Mouse (Mus musculus) heart, postnatal 25 days (tissue): ENCODE measurements around the gene Cdsn. TPM values are rescaled to one million over a fixed set of nuclear protein-coding genes. Genes with fewer than 3 reads are reported as not detected.
"Not testable (repeated sequence)": the region's sequence is repeated elsewhere in the genome, so short reads cannot be mapped to it uniquely, and the experiment has no call there.

Experiments
- DNase-seq: peaks from one replicate; pipeline ENCODE4 v3.0.0; 2022; ENCODE audit warnings: low spot score
- intact Hi-C: fragments of 180-260 bp; cut with DNase I; formaldehyde crosslinking; loops from one replicate; pipeline ENCODE4 v1.15.1; 2025
- total RNA-seq, 2 experiments: library from RNA; stranded (reverse); gene quantifications; 2 replicates each; pipeline ENCODE4 v1.2.3; 2021

The Cdsn gene
- total RNA-seq, result under 1 TPM; 0.26 to 0.28 TPM

DNA sequence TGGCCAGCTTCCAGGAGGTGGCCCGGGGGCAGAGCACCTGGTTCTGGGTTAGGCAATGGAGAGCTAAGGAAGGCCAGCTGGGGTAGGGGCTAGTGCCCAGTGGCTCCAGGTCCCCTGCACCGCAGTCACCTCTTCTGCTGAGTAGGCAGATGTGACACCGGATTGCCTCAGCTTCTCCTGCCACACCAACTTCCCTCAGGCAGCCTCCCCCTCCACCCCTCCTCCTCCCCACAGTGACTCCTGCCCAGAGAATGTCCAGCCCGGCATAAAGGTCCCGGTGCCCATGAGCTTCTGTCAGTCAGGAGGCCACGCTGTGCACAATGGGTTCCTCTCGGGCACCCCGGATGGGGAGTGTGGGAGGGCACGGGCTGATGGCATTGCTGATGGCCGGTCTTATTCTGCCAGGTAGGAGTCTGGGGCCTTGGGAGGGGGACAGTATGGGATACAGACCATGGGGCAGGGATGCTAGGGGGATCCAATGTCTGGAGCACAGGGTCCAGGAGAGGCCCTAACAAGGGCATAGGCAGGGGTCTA is at the start of gene Cdsn:
Cdsn (plus strand) TSS at position 248 of the 534 bp plus-strand sequence.
- intact Hi-C loops, result no loop called here
- DNase-seq, result no peak

DNA sequence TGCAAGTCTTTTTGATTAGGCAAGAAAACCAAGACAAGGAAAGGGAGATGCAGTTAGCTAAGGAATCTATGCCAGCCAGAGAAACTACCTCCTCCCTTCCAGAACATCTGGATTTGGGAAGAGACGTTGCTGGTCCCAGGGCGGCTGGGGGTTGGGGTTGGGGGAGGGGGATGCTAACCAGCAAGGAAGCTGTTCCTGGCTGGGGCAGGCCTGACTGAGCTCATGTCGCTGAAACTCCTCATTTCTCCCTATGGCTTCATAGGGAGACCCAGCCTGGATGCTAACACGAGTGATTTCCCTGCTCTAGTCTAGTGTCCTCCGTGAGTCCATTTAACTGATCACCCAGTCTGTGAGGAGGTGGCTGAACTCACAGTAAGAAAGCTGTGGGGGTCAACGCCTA is 49.7 kb upstream of the Cdsn start:
- no peak for DNase-seq
- intact Hi-C loops, result no loop called here

- DNase-seq, result no peak
- intact Hi-C loops, result no loop called here
These were observed 49.2 kb upstream of the Cdsn start for GRCm38 (mm10) chr17:35502762-35503161.

DNA sequence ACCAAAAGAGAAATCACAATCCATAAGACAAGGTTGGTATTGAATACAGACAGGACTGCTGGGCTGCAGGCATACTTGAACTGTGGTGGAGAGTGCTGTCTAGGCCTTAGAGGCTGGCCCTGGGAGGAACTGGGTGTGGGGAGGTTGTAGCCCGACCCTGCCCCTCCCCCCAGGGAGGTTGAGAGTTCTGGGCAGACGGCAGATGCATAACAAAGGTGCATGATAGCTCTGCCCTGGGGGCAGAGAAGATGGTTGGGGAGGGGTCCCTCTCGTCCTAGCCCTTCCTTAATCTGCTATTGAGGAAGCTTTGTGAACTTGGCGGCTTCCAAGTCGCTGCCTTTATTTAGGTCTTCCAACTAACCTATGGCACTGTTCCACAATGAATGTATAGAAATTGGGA is 48.1 kb upstream of the Cdsn start:
- intact Hi-C loops, result no loop called here
- DNase-seq, result no peak

- intact Hi-C loops, result no loop called here
- DNase-seq, result no peak
These were observed 47.1 kb upstream of the Cdsn start for GRCm38 (mm10) chr17:35504628-35505481.

DNA sequence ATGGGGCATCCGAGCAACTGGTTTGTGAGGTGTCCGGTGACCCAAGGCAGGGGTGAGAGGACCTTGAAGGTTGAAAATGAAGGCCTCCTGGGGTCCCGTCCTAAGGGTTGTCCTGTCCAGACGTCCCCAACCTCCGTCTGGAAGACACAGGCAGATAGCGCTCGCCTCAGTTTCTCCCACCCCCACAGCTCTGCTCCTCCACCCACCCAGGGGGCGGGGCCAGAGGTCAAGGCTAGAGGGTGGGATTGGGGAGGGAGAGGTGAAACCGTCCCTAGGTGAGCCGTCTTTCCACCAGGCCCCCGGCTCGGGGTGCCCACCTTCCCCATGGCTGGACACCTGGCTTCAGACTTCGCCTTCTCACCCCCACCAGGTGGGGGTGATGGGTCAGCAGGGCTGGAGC is 46.2 kb upstream of the Cdsn start, which contains the start of gene Pou5f1:
Pou5f1 (plus strand) TSS at position 243 of the 400 bp plus-strand sequence.
- intact Hi-C loops, result no loop called here
- no peak for DNase-seq

DNA sequence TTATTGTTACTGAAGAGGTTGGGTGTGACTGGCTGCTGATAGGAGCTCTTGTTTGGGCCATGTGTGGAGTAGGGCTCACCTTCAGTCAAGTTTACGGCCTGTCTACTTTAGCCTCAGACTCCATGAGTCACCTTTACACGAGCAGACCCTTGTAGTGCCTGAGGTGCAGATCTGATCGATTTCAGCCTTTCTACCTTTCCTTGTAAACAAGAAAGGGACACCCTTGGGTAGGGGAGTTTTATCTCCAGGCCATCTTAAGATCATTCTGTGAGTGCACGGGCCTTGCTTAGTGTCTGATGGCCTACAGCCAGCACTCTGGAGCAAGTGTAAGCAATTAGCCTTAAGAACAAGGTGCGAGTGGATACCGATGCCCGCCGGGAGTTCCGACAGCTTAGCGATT is 45.0 kb upstream of the Cdsn start:
- intact Hi-C loops, result no loop called here
- no peak for DNase-seq

DNA sequence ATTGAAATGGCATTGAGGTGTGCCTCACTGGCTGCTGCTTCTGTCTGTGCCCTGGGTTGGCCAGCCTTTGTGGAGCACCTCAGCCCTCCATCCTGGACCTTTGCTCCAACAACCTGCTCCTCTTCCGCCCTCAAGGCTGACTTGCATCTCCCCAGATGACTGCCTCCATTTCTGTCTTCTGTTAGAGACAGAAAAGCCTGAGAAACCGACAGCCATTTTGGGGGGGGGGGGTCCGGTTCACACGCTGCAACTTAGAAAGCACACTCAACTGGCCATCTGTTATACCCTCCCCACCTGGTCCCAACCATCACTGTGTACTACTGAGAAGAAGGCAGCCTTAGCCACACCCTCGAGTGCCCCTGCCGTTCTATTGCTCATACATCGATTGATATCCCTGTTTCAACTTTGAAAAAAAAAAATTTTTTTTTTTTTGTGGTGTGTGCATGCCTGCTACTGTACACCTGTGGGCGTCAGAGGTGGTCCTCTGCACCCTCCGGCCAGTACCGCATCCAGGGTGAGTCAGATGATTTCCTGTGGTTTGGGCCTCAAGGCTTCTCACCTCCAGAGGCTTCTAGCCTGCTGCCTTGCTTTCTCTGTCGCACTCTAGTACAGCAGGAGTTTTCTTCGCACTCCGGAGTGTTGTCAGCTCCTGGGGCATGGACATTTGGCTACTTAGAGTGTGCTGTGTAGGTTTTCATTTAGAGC is 44.2 kb upstream of the Cdsn start:
- intact Hi-C loops, result no loop called here
- DNase-seq, result no peak

DNA sequence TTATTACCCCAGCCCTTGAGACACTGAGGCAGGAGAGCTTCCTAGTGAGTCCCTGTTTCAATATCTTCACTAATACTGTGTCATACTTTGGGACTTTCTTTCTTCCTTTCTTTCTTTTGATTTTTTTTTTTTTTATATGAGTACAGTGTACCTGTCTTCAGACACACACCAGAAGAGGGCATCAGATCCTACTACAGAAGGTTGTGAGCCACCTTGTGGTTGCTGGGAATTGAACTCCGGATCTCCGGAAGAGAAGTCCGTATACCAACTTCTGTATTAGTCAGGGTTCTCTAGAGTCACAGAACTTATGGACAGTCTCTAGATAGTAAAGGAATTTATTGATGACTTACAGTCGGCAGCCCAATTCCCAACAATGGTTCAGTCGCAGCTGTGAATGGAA is 43.6 kb upstream of the Cdsn start:
- intact Hi-C loops, result not testable (repeated sequence)

GRCm38 (mm10) chr17:35509284-35509683 is 42.6 kb upstream of the Cdsn start:
- no peak for DNase-seq
- intact Hi-C loops, result no loop called here

More for the DNA sequence above, 43.6 kb upstream of the Cdsn start:
- DNase-seq, result not testable (repeated sequence)

- intact Hi-C loops, result no loop called here
These were observed 38.9 kb upstream of the Cdsn start for GRCm38 (mm10) chr17:35512916-35513626.

GRCm38 (mm10) chr17:35513886-35514285 is 38.0 kb upstream of the Cdsn start:
- intact Hi-C loops, result loop anchor here (2.0 kb wide), 1 partner anchor 29 kb away; no protein-coding TSS in a partner anchor
- no peak for DNase-seq

More at GRCm38 (mm10) chr17:35512916-35513626, 38.9 kb upstream of the Cdsn start:
- no peak for DNase-seq

DNA sequence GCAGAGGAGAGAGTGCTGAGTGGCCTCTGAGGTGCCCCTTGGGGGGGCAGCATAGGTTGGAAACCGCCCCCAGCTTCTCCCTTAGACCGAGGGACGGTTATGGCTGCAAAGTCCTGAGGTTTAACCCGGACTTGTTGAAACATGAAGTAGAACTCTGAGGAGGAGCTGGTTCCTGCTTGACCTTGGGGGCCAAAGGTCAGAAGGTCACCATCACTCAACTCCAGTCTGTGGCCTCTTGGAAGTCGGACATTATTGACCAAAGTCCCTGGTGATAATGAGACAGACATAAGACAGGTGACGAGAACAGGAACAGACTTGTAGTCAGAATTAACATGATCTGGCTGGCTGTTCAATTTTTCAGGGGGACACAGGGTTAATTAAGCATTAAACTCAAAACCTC is 37.2 kb upstream of the Cdsn start:
- intact Hi-C loops, result loop anchor here (2.0 kb wide), 1 partner anchor 30 kb away; no protein-coding TSS in a partner anchor
- DNase-seq, result no peak

DNA sequence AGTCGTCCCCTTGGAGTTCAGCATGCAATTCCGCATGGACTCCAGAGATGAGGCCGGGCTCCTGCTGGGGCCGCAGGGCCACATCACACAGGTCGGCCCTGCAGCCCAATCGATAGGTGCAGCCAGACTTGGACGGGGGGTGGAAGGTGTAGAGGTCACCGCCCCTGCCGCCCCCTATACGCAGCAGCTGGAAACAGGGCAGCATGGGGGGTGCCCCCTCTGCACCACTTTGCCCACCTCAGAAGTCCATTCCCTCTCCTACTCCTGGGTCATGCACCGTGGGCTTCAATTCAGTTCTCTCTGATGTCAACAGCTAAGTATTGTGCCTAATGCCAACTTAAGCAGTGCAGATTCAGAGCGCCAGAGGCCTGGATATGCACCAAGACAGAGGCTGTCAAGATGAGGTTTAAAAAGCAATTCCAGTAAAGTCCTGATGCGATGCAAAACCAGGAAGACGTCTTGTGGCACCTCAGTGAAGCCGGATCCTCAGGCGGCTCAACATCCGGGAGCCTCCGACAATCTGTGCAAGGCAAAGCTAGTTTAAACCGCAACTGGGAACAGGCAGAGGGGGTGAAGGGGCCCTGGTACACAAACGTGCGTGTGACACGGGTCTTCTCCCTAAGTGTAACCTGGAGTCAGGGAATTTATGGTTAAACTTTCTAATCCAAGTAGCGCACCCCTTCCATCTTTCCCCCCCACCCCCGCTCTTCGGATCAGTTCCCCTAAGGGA is 35.9 kb upstream of the Cdsn start:
- no peak for DNase-seq

DNA sequence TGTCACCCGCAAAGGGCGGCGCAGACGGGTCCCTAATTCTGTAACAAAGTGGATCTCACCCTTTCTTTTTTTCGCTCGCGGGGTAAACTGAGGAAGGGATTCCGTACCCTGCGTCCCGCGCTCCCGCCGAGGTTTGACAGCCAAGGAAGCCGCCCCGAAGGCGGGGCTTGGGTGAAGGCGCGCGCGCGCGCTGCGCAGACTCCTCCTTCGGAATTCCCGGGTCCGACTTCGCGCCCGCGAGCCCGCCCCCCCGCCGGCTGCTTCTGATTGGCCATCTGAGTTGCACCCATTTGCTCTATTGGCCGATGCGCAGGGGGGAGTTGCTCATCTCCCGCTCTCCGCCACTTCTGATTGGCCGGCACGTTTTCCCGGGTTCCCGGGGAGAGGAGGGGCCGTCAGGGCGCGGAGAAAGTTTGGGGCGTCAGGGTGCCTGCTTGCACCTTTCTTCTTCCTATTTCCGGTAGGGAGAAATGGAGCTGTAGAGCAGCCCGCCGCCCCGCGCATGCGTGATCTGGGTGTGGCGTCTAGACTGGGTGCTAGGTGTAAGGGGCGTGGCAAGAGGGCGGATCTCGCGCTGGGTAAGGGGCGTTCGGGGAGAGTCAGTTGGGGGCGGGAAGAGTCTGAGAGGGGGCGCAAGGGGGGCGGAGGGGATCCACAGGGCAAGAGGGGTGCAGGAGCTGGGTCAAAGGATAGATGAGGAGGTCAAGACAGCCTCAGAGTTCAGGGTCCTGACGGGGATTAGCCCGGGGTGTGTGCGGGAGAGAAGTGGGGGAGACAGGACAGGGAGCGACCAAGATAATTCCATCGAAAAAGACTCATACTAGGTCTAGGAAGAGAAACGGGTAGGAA is 35.1 kb upstream of the Cdsn start, which contains the start of the genes Tcf19 and Cchcr1:
Tcf19 (minus strand) TSS at position 173 of the 849 bp plus-strand sequence.
Cchcr1 (plus strand) TSS at position 449 of the 849 bp plus-strand sequence.
- DNase-seq, result peak; percentile 94
- intact Hi-C loops, result no loop called here

More for the DNA sequence above, 35.9 kb upstream of the Cdsn start:
- intact Hi-C loops, result loop anchor here (2.0 kb wide), 1 partner anchor 31 kb away; no protein-coding TSS in a partner anchor

- DNase-seq, result no peak
- intact Hi-C loops, result no loop called here
These were observed 34.4 kb upstream of the Cdsn start for GRCm38 (mm10) chr17:35517526-35517925.

DNA sequence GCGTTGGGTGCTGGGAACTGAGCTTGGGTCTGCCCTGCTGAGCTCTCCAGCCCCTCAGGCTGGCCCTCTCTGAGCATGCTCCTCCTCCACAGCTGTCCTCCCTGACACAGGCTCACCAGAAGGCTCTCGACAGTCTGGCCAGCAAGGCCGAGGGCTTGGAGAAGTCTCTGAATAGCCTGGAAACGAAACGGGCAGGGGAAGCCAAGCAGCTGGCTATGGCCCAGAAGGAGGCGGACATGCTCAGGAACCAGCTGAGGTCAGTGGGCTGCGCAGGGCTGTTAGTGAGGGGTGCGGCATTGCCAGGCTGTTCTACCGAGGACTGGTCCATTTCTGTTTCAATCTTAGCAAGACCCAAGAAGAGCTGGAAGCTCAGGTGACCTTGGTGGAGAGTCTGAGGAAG is 27.6 kb upstream of the Cdsn start:
- no peak for DNase-seq
- intact Hi-C loops, result no loop called here

- DNase-seq, result no peak
- intact Hi-C loops, result no loop called here
These were observed 25.3 kb upstream of the Cdsn start for GRCm38 (mm10) chr17:35526644-35527043.
